Mouse (Mus musculus) cerebellum, adult 11 months (tissue): ENCODE data around the gene Cntn4.

Experiments used
- DNase-seq: peaks from one replicate; pipeline ENCODE4 v3.0.0; 2022

Cntn4 gene

DNA sequence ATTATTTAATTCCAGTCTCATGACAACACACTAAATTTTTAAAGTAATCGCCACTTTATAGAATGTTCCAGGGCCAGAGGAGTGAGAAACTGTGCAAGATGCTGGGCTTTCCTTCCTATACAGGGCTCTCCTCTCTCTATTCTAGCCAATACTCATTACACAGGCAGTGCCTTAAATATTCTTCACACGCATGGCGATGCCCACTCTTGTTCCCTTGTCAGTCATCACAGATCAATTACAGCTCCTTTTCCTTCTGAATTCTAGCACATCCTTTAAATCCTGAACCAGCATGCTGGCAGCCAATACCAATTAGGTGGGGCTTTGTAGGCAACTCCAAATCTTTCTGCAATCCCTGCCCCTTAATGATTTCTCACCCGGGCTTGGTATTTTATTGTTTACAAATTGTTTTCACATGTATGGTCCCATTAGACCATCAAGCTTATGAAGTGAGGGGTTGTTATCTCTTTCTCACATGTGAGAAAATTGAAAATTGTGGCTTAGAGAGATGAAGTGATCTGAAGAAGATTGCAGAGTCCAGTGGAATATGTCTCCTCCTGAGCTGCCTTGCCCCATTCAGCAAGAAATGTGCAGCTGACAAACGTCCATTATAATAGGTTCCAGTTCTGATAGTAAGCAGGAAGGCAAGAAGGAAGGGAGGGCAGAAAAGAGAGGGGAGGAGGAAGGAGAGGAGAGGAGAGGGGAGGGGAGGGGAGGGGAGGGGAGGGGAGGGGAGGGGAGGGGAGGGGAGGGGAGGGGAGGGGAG, 789.0 kb downstream of the Cntn4 start:
- no peak for DNase-seq

DNA sequence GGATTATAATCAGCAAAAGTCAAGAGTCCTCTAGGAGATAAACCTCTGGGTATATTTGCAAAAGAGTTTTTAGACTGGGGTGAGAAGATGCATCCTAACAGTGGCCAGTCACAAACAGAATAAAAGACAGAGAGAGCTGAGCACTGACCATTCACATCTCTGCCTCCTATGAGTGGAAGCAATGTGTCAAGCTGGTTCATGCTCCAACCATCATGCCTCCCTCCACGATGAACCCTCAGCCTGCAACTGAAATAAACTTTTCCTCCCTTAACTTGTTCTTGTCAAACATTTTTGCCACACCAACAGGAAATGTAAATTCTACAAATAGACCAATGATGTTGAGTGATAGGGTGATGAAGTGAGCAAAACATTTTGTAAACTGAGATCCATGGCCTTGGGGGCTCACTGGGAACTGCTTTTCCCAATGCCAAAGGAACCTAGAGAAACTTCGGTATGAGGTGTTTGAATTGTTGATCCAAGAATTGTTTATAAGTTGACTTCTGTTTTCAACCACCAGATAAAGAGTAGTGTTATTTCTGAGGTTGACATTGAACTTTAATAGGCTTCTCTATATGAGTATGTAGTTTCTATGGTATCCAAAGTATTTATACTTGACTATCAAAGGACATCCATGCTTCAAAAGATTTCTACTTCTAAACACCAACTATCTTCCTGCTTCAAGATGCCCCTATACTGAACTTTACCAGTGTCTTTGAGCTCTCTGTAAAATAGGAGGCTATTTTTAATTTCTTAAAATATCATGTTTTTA, 794.6 kb downstream of the Cntn4 start:
- DNase-seq, result no peak

DNA sequence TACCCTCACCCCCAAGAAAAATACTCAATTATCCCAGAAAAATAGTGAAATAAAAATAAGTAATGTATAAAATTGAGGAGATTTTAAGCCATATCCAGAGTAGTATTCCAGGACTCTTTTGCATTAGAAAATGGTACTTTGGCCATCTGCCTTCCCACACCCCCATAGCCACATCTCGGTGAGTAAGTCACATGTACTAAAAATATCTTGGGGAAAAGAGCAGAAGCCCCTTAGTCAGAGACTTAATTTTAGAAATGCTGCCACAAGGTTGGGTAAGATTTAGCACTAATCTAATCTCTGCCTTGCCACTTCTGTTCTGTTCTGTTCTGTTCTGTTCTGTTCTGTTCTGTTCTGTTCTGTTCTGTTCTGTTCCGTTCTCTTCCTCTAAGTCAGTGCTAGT, 796.4 kb downstream of the Cntn4 start:
- no peak for DNase-seq

DNA sequence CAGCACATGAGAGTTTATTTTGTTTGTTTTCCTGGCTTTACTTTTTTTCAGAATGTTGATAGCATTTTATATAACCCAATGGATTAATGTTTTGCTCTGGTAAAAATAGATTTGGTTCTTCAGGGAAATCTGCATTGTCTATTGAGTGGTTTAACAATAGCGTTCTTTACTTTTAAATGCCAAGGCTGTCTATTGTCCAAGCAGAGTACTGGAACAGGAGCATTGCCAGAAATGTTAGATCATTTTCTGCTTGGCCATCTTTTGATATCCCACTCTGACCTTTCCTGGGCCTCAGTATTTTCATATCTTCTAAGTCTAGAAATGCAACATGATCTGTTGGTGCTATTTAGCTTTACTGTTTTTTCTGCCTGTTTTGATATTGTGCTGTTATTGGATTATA, 804.1 kb downstream of the Cntn4 start:
- DNase-seq, result no peak

DNA sequence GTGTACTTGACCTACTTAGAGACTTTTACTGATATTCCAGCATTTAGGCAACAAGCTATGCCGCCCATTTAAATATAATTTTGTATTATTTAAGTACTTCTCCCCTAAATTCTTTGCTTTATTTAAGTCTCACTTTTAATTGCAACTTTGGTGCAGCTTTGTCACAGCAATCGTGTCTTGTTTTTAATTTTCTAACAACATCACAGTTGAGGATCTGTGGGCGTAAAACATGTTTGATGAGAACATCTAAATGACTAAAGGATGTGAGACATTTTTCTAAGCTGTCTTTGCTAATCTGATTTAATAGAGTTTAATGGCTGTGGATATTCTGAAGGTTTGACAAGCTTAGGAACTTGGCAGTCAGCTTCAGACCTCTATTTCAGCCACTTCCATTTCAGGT, 818.8 kb downstream of the Cntn4 start:
- DNase-seq, result no peak

DNA sequence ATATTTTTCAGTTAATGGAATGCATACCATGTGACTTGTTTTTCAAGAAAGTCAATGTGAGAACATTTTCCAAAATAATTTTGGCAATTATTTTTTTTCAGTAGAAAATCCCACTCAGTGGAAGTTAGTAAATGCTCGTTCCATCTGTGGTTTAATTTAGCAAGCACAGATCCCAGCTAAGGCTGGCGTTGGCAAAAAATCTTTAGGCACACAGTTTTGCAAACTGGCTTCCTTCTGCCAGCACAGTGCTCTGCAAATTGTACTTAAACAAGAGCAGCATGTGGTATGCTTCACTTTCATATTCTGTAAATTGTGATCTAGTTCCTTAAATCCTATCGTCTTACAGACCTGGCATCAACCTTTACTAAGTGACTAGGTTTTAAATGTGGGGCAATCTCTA, 821.7 kb downstream of the Cntn4 start:
- DNase-seq, result no peak

DNA sequence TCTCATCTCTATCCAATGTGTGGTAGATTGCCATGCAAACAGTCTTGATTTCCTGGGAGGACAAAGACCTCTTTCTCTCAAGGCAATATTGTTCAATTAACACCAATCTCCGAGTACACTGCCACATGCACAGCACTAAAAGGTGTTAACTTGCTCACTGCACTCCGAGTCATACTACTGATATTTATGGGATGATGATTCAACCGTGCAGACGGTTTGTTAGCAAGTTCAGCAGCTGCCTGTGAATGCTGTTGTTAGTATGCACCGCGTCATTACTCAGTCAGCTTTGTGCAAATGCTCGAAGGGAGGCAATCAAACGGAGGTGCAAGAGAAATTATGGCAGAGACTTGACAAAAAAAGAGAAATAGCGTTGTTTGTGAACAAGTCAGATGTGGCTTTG, 826.5 kb downstream of the Cntn4 start:
- no peak for DNase-seq

DNA sequence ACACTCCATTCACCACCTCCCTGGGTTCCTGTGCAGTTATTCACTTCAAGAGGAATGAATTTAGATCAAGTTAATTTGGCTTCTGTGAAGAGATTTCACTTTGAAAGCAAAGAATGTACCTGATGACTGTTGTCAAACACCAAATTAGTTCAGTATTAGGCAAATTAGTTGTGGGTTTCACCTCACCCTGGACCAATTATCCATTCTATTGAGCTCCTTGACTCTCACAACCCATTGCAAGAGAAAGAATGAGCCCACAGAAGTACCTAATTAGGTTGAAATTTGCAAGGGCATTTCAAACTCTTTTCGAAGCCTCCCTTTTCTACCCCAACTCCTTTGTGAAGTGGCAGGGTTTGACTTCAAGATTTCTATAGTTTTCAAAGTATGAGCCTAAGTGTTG, 842.9 kb downstream of the Cntn4 start:
- DNase-seq, result no peak

DNA sequence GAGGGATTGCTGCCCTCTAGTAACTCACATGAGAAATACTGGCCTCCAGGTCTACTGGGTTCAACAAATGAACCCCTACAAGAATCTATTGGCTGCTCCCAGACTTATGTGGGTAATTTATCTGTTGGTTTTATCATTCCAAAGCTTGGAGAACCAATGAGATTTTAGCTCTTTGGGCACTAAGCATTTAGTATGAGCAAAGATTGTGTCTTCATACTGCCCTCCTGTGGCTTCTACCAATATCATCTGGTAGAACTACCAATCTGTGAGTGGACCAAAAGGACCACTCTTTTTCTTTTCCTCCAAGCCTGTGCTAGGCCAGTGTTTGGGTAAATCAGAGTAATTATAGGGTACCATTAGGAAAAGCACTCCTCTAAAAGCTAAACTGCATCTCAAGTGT, 866.0 kb downstream of the Cntn4 start:
- no peak for DNase-seq

DNA sequence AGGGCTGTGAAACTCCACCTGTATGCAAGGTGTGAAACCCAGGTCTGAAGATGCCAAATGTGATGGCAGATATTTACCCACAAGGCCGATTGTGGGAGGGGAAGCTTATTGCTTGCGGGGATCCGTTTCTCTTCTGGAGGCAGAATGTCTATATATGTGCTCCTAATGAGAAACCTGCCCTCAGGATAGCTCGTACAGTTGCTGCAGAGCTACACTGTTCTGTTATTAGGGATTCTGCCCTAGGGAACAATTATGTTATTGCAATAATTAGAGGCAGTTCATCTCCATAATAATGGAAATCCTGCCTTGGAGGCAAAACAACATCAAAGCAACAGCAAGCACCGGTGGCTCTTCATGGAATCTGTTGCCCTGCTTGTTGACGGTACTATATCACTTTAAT, 884.2 kb downstream of the Cntn4 start:
- no peak for DNase-seq

DNA sequence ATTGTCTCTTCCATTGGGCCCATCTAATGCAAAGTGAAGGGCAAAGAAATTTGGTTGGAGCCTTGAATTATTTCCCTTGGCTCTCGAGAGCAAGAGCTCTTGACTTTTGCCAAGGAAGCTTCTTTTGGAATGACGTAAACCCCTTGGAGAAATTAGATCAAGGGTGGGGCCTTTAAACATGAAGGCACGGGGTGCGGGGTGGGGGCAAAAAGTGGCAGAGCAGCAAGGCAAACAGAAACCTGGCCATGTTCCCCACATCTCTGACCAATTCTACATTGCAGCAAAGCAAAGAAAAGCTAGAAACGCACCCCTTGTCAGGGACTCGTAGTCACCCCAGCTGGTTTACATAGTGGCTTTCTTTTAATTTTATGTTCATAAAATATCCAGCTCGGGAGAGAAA, 887.9 kb downstream of the Cntn4 start:
- no peak for DNase-seq

DNA sequence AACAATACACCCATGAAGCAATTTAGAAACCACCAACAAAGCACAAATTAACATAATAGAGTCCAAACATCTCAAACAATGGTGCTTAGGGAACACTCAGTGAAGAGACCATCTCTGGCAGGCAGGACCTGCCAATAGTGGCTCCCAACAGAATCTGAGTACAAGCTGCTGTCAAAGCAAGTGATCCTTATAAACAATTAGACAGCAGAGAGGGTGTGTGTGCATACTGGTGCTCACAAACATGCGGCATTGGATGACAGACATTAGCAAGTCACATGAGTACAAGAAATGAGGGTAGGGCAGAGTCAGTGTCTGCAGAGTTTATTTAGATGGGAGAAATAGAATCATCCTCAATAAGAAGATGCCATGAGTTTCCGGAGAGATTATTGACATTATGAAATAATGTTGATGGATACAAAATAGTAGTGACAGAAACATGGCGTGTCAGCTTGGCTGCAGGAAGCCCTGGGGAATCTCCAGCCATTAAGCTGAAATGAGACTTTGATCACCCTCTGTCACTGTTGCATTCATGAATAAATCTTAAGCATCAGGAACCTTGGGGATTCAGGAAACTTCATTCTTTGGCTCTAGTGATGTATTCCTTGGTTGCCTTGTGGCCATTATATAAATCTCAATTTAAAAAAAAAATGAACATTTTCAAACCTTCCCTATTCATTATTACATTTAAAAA, 888.5 kb downstream of the Cntn4 start:
- no peak for DNase-seq

DNA sequence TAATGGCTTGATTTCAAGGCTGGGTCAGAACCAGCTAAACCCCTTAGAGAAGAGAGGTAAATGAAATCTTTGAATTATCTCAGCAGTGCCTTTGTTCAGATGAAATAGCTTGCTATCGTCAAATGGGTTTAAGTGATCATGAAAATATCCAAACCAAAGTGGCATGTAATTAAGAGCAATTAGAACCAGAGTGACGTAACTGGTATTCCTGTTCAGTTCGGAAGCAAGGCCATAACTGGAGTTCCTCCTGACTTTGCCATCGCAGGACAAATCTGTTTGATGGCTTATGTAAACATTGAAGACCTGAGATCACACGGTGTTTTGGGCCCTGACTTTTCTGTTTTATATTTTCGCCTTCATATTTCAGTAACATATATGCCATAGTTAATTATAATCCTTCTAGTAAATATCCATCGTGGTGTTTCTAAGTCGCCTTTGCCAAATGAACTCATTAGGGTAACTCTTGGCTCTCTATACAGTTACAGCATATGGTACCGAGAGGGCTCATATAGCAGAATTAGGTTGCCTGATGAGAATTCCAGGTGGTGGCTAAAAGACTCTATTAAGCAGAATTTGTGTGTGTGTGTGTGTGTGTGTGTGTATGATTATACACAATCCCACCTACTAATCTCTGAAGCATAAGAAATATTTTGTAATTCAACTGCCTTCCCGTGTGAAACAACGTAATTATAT, 889.6 kb downstream of the Cntn4 start:
- DNase-seq, result no peak

DNA sequence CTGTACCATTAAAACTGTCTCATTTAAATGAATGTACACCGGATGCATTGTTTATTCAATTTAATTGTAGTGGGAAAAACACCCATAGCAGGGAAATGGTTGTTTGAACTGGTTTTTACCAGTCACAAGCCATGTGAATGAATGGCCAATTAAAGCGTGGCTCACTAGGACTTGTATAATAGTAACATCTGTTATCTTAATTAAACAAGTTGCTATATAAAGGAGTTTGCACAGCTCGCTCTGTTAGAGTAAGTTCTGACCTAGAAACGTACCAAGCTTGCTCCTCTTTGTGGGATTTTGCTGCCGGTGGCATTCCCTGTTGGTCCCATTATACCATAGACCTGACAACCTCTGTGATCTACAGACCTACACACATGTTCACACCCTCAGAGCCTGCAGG, 902.7 kb downstream of the Cntn4 start:
- DNase-seq, result no peak

DNA sequence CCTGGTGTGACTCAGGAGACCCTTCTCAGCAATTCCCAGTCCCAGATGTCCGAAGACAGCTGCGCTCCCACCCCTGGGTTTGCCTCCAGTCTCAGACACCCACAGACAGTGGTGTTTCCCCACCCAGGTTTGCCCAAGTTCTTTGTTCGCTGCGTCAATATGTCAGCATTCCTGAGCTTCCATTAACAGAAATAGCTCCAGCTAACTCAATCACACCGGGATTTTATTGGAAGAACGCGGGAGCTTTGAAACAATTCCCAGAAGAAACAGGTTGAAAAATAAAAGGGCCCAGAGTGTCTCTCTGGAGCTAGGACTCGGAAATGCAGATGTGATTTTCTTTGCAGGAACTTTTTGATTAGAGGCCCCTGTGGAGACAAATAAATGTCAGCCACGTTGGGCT, 916.3 kb downstream of the Cntn4 start:
- no peak for DNase-seq

DNA sequence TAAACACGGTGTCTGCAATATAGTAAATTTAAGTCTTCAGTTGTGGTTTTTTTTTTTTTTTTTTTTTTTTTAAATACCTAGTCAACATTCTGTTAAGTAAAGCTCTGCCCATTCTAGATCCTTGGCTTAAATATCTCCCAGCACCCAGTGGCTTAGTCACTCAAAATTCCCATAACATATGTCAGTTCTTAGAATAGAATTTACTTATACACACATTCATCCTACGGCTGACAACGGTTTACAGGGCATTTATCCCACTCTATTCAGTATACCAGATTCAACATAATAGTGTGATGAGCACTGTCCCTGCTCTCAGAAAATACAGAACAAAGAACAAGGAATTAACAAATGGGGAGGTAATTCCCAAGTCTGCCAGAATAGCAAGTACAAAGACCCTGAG, 939.6 kb downstream of the Cntn4 start:
- no peak for DNase-seq

DNA sequence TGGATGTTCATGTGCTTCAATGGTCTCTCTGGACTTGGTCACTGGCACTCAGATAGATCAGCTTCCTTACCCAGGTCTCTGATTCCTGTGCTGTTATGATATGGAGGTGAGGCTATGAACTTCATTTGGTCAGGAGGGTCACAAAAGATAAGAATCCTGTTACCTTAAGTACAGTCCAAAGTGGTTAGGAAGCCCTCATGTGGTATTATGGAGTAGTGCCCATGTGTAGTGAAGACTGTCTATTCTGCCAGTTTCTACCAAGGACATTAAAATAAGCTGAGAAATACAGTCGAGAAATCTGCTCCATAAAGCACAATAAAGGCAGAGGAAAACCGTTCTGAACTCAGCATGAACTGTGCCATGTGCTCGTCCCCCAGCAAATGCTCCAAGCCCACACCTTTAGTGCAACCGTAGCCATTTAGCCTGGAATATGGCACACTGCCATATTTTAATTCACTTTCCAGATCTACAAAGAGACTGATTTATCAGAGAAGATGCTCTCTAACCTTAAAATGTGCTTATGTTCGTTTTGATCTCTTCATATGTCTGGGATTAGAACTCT, 943.8 kb downstream of the Cntn4 start:
- DNase-seq, result no peak

DNA sequence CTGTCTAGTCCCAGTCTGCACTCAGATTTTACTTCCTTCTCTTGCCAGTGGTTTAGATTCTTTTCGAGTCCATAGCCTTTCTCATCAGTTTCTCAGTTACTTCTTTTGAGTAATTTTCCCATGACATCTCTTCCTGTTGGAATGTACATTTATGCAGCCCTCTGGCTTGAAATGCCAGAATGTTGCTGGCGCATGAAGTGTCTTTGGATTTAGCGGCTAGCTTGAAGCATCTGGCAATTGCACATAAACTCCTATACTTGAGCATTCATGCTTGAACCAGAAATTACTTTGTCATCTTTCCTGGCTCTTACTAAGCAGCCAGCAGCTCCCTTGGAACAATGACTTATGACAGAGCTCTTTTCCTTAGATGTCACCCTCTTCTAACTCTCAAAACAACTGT, 965.6 kb downstream of the Cntn4 start:
- DNase-seq, result no peak

DNA sequence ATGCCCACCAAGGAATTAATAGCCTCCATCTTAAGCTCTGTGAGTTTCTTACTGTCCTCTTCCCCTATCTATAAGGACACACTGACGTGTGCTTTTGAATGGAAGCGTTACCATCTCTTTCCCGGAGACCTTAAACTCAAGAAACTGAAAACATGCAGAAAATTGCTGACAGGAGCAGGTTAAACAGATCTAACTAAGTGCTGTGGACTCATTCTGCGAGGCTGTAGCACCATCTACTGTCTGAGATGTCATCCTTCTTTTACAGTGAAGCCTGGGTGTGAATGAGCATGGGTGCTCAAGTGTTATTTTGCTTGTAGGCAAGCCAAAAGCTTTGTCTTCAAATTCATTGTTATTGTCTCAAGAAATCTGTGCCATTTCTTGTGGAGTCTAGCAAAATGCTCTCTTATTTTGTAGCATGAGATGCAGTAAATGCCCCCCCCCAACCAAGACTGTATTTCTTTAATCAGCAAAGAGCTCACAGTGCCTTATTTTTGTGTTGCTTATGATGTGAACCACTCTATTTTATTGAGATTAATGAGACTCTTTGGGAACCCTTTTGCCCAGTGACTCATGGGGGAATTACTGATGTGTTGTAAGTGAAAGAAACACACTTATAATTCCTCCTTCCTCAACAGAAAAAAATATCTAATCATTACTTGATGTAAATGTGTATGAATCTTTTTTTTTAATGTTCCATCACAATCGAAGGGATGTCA, 968.2 kb downstream of the Cntn4 start:
- peak; percentile 37 for DNase-seq

DNA sequence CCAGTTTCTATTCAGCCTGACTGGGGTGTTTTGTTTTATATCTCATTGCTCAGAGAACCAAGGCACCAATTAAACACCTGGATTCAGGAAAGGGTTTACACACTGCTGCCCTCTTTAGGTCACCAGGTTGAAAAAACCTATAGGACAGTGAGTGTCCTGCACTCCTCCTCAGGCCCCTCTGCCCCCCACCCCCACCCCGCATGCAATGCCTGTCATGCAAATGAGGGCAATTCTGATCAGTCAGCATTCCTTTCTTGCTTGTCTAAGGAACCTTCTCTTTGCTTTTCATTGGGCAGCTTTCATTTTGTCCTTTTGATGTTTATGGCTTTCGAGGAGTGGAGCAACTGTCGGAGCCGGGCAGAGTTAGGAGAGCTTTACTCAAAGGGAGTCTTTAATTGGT, 969.5 kb downstream of the Cntn4 start:
- no peak for DNase-seq

DNA sequence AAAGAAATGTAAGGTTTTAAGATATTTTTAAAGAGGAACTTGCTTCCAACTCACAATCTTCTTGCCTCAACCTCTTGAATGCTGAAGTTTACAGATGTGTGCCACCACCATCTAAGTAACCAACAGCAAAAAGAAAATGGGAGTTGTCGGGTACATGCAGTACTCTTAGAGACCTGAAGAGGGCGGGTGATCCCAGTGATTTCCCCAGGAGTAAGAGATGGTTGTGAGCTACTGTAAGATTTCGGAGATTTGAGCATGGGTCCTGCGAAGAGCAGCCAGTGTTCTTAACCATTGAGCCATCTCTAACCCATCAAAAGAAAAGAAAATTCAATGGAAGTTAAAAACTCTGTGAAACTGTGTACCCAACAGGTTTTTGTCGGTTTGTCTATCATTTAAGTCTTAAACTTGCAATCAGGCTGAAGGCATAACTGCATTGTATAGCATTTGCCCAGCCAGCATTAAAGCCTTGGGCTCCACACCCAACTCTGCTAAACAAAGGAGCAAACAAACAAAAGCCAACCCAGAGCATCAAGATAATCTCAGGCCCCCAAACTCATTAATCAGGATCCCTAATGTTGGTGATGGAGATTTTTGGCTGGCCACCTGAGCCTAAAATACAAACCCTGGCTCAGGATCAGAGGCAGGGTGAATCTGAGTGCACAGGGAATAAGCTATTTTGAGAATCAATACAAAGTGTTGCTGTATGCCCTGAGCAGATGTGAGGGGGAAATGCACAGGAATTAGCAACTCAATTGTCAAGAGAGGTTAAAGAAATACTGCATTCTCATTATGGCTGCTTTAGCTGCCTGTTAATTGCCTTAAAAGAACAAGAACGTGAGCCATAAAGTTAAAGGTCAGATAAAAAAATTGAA, 986.6 kb downstream of the Cntn4 start:
- DNase-seq, result peak; percentile 7
